Mouse (Mus musculus): ENCODE measurements around the gene Rnf6.

The Rnf6 gene

GRCm38 (mm10) chr5:146220879-146221714 lies at the start of gene Rnf6:
Rnf6 (minus strand) TSS chr5:146221555.
- DNase-seq, result peak; percentile 99

GRCm38 (mm10) chr5:146270593-146270992 lies 49.2 kb upstream of the Rnf6 start:
- no peak for DNase-seq

- DNase-seq, result no peak
These were observed 46.4 kb upstream of the Rnf6 start for GRCm38 (mm10) chr5:146267776-146268175.

- no peak for DNase-seq
These were observed 44.7 kb upstream of the Rnf6 start for GRCm38 (mm10) chr5:146265934-146266591.

GRCm38 (mm10) chr5:146260003-146260402 lies 38.6 kb upstream of the Rnf6 start:
- no peak for DNase-seq

- no peak for DNase-seq
These were observed 32.3 kb upstream of the Rnf6 start for GRCm38 (mm10) chr5:146253644-146254043.

GRCm38 (mm10) chr5:146251663-146252429 lies 30.5 kb upstream of the Rnf6 start:
- DNase-seq, result no peak

- DNase-seq, result no peak
These were observed 29.2 kb upstream of the Rnf6 start for GRCm38 (mm10) chr5:146250369-146251075.

GRCm38 (mm10) chr5:146248746-146249145 lies 27.4 kb upstream of the Rnf6 start:
- DNase-seq, result no peak

GRCm38 (mm10) chr5:146247709-146248108 lies 26.4 kb upstream of the Rnf6 start:
- no peak for DNase-seq

- DNase-seq, result no peak
These were observed 25.0 kb upstream of the Rnf6 start for GRCm38 (mm10) chr5:146246386-146246785.

GRCm38 (mm10) chr5:146245646-146246370 lies 24.5 kb upstream of the Rnf6 start:
- DNase-seq, result no peak

GRCm38 (mm10) chr5:146245193-146245592 lies 23.8 kb upstream of the Rnf6 start:
- DNase-seq, result no peak

GRCm38 (mm10) chr5:146241202-146241601 lies 19.8 kb upstream of the Rnf6 start:
- DNase-seq, result no peak

GRCm38 (mm10) chr5:146240771-146241170 lies 19.4 kb upstream of the Rnf6 start:
- DNase-seq, result no peak

- no peak for DNase-seq
These were observed 16.9 kb upstream of the Rnf6 start for GRCm38 (mm10) chr5:146238274-146238673.

GRCm38 (mm10) chr5:146234336-146234735 lies 13.0 kb upstream of the Rnf6 start:
- DNase-seq, result no peak

- no peak for DNase-seq
These were observed 11.5 kb upstream of the Rnf6 start for GRCm38 (mm10) chr5:146232816-146233215.

GRCm38 (mm10) chr5:146232056-146232675 lies 10.8 kb upstream of the Rnf6 start:
- no peak for DNase-seq

- no peak for DNase-seq
These were observed 10.3 kb upstream of the Rnf6 start for GRCm38 (mm10) chr5:146231655-146231996.

- DNase-seq, result peak; percentile 97
These were observed 9.7 kb upstream of the Rnf6 start, which contains the start of gene Cdk8 for GRCm38 (mm10) chr5:146230864-146231654. Cdk8 (plus strand) TSS chr5:146231230.
